ENCODE assay signal across 19 mouse cellular contexts in genomic region chr9:120482382-120482781, GRCm38 (mm10). TPM values are rescaled to one million over a fixed set of nuclear protein-coding genes. Genes with fewer than 3 reads are reported as not detected.
"Had no signal": no experiment of that assay in that cellular context is flagged by ENCODE, and none has a peak within 500 bp of the region (broad histone marks: within the 10 kb centered on the region; RNA-seq: fewer than 3 reads in every experiment).

No protein-coding gene starts in this region.

- H3K27me3 ChIP-seq: limb, embryonic 12.5 days; lung, embryonic 15.5 days; midbrain, embryonic 15.5 days; neural tube, embryonic 12.5 days; stomach, embryonic 15.5 days had no signal

- H3K27ac ChIP-seq: kidney, postnatal 0 days; limb, embryonic 12.5 days; lung, embryonic 15.5 days; macrophage; midbrain, embryonic 15.5 days; neural tube, embryonic 12.5 days; stomach, embryonic 15.5 days had no signal

- H3K4me2 ChIP-seq: limb, embryonic 12.5 days; lung, embryonic 15.5 days; midbrain, embryonic 15.5 days; neural tube, embryonic 12.5 days; stomach, embryonic 15.5 days had no signal

- H3K4me1 ChIP-seq: midbrain, embryonic 15.5 days; neural tube, embryonic 12.5 days had no signal

- H3K4me3 ChIP-seq: layer of hippocampus, adult 2 months; limb, embryonic 12.5 days; lung, embryonic 15.5 days; midbrain, embryonic 15.5 days; neural tube, embryonic 12.5 days; stomach, embryonic 15.5 days had no signal

- H3K9ac ChIP-seq: limb, embryonic 12.5 days; lung, embryonic 15.5 days; midbrain, embryonic 15.5 days; neural tube, embryonic 12.5 days; stomach, embryonic 15.5 days had no signal

- ATAC-seq: midbrain, embryonic 15.5 days had no signal

- H3K36me3 ChIP-seq: limb, embryonic 12.5 days; lung, embryonic 15.5 days; midbrain, embryonic 15.5 days; neural tube, embryonic 12.5 days; stomach, embryonic 15.5 days had no signal

- DNase-seq: kidney, adult 11 months; kidney, adult 9 months; kidney, postnatal 4 days; lung, postnatal 14 days; retina, postnatal 1 day; right cerebral cortex, postnatal 4 days; spleen, adult 18-20 months; thymus, adult 2 months; thymus, postnatal 25 days had no signal

- H3K9me3 ChIP-seq: limb, embryonic 12.5 days; lung, embryonic 15.5 days; midbrain, embryonic 15.5 days; neural tube, embryonic 12.5 days; stomach, embryonic 15.5 days had no signal

RNA-seq across cellular contexts. Expression of gene Entpd3, which starts 57.2 kb away (rescaled TPM):
- total RNA-seq: liver, adult 2 months; monocyte, adult 5-6 weeks had no signal
- polyA plus RNA-seq: liver, adult 2 months; macrophage had no signal
